Mouse (Mus musculus) forelimb bud, embryonic 11.5 days (tissue): ENCODE measurements at regions not wholly inside any gene's neighbourhood (a gene's known extent, or its start where the extent isn't known, plus 50 kb on each side); places are given as distances from the start of the nearest gene placed in this dataset.

Experiments
- DNase-seq: peaks from one replicate; pipeline ENCODE4 v3.0.0-alpha.2; 2012; ENCODE audit warnings: low read depth, low spot score

DNA sequence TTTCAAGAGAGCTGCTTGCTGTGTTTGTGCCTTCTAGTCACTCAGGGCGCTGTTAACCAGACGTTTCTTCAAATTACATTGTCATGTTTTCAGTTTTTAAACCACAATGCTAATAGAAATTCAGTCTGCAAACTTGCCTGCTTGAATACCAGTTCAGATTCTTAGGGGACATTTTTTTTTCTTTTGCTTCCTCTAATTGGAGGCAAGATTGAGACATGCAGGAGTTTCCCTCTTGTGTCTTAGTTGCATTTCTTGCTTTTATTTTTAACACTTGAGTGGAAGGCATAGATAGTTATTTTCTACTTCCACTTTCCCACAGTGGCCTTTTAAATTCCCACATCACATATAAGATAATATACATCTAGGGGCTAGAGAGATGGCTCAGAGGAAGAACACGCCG is 246.8 kb downstream of the Grpr start:
- DNase-seq = no peak

DNA sequence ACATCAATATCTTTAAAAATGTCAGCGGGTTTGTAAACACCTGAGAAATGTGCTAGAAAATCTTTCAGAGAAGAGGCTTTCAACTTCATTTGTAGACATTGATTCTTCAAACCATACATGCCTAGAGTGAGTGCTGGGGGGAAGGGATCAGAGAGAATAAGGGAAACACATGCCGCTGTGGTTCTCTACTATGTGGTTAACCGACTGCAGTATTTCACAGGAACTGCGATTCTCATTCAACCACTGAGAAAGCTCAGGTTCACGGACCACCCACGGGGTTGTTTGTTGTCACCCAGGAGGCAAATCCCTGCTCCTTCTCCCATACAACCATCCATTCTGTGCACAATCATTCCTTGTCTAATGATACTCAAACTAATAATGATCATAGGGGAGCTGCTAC is 248.4 kb downstream of the Grpr start:
- no peak for DNase-seq

DNA sequence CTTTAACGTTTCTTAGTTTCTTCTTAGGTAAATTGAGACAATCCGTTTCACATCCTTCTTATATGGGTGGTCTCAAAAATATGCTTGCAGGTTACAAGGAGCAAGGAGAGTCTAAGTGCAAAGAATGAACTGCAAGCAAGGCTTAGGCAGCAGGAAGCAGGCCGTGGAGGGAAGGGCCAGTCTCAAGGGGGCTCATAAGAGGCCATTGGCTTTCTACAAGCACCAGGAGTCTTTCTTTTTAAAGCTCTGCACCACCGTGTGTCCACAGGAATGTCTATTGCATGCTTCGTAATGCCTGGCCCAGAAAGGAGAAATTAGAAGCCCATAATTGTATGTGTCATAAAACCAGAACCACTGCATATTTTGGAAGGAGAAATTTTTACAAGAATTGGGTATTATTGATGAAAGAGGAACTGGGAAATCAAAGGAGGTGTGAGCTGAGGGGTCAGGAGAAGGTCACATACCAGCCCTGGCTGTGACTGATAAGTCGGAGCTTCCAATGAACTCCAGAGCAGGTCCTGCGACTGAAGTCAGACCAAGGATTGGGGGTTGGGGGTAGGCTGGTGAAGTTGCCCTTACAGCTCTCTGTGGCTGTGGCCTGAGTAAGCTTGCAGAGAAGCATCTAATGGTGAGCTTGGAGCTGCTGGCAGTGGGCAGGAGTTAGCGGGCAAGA is 252.4 kb downstream of the Grpr start:
- peak; percentile 10 for DNase-seq

DNA sequence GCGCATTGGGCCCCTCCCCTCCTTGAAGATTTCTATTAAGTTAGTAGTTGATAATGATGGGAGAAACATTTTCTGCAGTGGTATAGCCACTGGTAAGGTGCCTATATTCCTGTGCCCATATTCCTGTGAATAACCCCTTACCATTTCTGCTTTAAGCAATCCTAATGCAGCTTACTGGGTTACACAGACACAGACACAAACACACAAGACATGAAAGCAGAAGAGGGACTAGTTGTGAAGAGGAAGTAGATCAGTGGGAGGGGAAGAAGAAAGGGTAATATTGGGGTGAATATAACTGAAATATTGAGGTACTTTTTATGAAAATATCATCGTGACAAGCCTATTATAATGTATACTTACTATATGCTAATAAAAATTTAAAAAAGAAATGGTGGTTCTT is 288.2 kb downstream of the Grpr start:
- DNase-seq = no peak

DNA sequence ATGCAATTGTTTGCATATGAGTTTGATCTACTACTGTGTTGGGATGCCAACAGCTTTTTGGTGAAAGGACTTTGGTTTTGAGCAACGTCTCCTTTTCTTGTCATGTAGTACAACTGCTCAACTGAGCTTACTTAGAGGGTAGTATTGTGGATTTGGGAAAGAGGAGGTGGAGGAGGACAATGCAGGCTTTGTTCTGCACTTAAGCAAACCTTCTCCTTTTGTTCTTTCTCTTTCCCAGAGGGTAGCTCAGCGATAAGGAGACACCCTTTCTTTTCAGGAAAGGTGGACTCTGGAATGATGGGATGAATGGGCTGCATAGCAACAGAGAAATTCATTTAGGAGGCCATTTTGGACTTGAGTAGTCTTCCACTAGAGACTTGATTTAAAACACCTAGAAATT is 288.6 kb upstream of the S100g start:
- no peak for DNase-seq

DNA sequence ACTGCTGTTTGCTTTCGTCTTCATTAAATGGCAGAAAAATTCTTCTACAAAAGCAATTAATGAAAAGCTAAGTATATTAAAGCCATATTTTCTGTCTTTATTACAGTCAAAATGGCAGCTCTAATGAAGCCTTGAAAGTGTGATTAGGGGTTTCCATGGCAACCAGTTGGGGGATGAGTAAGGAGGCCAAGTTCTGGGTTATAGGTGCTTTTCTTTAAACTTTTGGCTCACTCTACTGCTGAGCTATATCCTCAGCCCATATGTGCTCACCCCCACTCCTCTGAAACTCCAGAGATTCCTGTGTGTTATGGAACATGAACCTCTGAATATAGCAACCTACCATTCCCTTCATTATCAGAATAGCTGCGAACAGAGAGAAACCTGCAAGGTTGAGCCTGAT is 240.9 kb upstream of the S100g start:
- no peak for DNase-seq

DNA sequence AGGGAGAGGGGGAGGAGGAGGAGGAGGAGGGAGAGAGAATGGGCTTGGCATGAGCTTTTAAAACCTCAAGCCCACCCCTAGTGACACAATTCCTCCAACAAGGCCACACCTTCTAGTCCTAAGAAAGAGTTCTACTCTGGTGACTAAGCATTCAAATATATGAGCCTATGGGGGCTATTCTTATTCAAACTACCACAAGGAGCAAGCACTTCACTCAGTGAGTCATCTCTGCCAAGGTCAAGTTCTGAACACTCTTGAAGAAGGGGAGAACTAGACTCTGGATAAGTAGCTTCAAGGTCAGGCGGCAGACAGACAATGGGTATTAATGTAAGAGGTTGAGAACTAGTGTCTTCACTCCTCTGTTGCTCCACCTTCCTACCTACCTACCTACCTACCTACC is 239.0 kb upstream of the S100g start:
- no peak for DNase-seq

DNA sequence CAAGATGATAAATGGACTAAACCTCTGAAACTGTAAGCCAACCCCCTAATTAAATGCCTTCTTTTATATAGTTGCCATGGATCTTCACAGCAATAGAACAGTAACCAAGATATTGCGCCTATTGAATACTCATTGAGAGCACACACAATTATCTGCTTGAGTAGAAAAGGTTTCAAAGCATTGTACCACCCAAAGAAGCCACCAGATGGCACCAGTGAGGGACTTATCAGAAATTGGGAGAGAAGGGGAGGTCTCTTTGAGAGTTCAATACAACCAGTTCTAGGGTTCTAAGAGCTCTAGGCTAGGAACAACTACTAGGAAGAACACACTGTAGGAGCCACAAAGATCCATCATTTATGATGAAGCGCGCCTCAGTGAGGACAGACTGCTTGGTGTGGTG is 217.2 kb upstream of the S100g start:
- no peak for DNase-seq

DNA sequence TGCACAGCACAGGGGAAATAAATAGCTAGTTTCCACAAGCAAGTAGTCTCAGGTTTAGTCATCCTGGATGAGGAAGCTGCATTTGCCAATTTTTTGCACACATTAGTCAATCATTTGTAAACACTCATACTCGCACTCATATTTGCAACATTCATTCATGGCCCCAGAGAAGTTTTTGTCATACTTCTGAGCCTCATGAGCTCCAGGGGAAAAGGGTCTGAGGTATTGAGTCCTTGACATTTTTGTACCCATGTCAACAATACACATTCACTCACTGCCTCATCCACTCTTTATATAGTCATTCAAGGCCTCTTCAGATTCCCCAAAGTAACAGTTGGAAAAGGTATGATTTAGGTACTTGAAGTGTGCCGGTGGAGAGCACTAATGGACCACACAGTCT is 200.4 kb upstream of the S100g start:
- no peak for DNase-seq

DNA sequence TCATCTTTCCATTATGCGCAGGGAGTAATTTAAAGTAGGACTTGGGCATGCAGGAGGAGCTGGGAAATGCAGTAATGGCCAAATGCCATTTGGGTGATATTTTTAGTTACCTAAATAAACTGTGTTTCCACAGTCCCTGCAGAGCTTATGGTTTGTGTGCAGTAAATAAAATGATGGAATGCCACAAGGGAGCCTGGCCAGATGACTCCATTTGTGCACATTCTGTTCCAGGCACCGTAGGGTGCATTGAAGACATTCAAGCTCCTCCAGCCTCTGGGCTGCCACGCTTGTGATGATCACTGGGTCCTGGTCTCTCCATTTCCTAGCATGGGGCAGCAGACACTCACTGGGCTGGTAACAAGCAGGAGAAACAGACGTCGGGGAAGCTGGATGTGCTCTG is 190.9 kb upstream of the S100g start:
- no peak for DNase-seq

DNA sequence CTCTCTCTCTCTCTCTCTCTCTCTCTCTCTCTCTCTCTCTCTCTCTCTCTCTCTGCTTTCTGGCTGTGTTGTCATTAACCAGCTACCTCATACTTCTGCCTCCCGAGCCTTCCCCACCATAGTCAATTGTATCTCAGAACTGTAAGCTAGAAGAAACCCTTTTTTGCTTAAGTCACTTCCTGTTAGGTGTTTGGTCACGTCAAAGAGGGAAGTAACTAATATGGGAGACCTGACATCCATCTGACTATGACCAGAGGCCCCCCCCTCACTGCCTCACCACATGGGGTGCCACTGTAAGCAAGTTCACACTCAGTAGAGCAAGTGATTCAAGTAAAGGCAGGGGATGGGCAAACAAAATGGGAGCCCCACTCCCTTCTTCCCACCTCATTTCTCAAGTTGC is 187.6 kb upstream of the S100g start:
- DNase-seq = no peak

DNA sequence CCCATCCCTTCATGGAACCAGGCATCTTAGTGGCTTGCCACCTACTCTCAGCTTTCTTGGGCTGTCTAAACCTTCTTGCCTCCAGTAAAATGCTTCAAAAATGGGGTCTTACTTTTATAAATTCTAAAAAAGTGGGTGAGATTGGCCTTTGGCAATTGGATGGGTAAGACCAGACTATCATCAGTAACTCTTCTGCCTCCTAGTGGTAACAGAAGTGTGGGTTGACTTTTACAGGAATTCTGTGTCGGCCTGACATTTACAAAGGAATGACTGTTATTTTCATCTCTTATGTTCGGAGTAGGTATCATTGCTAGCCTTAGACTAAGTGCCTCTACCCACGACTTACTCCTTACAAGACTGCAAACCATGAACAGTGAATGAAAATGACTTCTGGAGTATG is 180.1 kb upstream of the S100g start:
- no peak for DNase-seq

DNA sequence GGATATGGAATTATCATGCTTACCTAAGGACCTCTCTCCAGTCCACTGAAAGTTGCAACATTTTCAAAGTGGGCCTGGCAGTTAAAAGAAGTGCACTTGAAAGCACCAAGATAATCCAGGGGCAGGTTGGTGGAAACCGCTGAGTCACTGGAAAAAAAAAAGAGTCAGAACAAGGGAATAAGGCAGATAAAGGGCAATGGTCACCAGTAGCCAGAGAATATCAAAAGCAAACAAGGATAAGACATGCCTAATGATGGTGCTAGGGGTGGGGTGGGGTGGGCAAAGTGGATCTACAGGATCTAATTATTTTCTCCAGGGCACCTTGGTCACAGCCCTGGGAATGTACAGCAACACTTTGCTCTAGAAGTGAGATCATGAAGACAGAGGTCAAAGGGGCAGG is 175.1 kb upstream of the S100g start:
- no peak for DNase-seq

DNA sequence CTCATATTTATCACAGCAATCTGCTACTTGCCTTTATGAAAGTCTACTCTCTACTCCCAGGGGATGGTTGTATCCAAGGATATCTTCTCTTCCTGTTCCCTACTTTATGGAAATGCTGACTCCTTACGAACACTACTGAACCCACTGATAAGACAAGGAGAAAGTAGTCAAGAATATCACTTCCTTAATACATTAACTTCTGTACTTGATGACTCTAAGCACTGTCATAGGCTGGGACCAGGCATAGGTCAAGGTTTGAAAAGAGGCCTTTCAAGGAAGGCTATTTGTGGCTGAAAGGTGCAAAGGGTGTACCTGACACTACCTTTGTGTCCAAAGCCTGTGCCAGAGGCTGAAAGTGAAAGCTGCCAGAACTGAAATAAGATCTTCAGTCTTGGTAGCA is 164.2 kb upstream of the S100g start:
- DNase-seq = no peak

DNA sequence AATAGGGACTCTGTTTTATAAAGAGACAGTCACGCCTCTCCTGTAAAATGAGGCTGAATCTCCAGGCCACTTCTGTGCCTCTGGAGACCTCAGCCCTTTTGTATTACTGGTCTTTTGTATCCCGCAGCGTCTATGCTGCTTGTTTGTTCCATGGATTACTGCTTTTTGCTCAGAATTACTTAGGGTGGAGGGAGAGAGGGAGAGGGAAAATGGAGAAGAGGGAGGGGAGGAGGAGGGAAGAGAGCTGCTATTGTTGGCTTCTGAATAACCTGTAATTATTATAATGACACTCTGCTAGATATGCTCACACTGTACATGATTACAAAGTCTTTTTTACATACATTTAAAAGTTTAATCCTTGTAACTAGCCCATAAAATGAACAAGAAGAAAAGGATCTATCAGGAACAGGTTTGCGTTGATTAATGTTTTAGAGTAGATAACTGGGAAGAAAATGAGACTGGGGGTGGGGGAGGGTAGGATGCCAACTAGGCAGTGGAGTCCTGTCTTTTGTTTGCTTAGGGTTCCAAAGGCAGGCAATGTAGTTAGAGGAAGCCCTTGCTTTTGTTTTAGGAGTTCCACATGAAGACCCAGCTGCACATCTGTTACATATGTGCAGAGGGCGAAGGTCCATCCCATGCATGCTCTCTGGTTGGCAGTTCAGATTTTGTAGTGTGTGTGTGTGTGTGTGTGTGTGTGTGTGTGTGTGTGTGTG is 153.4 kb upstream of the S100g start:
- no peak for DNase-seq

DNA sequence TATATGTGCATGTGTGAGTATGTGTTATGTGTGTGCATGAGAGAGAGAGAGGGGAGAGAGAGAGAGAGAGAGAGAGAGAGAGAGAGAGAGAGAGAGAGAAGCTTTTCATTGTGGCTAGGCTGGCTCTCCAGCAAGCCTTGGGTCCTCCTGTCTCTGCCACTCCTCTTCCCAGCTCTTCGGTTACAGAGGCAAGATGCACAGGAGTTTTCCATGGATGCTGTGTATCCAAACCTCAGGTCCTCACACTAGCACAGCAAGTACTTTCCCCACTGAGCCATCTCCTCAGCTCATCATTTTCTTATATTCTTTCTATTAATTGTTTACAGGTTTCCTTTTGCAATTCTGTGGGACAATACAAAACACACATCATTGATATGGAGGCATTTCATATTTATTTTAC is 152.8 kb upstream of the S100g start:
- DNase-seq = no peak

DNA sequence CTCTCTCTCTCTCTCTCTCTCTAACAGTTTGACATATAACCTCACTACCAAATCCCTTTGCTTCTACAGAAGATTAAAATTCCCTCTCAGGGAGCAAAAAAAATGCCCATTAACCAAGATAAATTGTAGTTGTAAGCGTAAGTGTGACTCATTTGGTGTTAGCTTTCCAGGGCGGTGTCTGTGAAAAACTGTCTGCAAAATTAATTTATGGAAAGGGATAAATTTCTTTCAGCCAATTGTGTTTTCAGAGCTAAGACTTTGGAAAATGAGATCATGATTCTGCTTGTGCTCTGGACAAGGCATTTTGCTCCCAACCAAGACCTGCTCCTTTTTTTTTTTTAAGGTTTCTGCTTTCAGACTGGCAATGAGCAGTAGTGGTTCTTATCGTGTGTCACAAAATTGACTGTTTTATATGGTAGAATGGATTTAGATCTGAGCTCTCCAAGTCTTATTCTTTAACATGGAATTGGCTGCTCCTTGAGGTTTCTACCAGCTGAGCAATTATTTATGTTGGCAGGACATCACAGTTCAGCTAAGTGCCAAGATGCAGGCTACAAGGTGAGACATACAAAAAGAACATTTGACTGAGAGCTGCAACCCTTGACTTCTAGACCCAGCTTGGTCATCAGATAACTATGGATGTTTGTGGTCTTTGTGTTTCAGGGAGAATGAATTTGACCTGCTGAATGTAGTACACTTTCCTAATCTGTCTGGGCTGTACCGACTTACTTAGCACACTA is 130.8 kb upstream of the S100g start:
- DNase-seq = no peak
